Mouse (Mus musculus) activated CD4-positive, CD25-positive, alpha-beta regulatory T cell (primary cell): ENCODE measurements around the gene Vmn1r69. TPM values are rescaled to one million over a fixed set of nuclear protein-coding genes. Genes with fewer than 3 reads are reported as not detected.

Source experiments
- polyA plus RNA-seq, 2 experiments: library from polyadenylated mRNA; unstranded; fragments of 100-300 nt; shearing (Covaris generic); gene quantifications; one replicate each; pipeline ENCODE4 v1.2.1; 2017

Gene Vmn1r69
- not detected for polyA plus RNA-seq

GRCm38 (mm10) chr7:10613559-10613958 lies at the start of gene Vmn1r69:
Gene Vmn1r69 (minus strand): TSS chr7:10613659.

DNA sequence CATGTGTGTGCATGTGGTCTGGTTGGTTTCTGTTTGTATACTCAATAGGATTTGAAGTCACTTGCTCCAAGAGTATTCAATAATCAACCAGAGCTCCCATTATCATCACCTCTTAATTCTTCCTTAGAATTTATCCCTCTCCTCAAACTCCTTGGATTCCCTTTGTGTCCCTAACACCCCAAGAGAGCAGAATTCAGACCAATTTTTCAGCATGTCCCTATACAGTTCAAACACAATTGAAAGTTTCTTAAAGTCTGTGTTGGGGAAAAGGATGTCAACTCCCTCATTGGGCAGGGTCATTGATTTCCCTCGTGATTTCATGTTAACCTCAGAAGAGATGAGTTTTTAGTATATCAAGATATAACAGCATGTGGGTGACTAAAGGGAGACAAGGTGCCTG lies 17.8 kb upstream of the Vmn1r69 start, which contains the start of gene Vmn1r70:
Gene Vmn1r70 (plus strand): TSS at position 301 of the 400 bp plus-strand sequence.

GRCm38 (mm10) chr7:10558385-10558784 lies 55.1 kb downstream of the Vmn1r69 start, which contains the start of gene Vmn1r68:
Gene Vmn1r68 (minus strand): TSS chr7:10558485.

Other genes with a start within 250 kb of the Vmn1r69 start
- gene Vmn1r67, start 170.3 kb downstream of the Vmn1r69 start, polyA plus RNA-seq: under 1 TPM in 1 of 2 experiments, not detected in 1; 0.28 TPM
- gene Zik1, start 118.3 kb downstream of the Vmn1r69 start, polyA plus RNA-seq: 1 to 10 TPM; 1.4 to 1.9 TPM
- gene Vmn1r68, start 55.2 kb downstream of the Vmn1r69 start, polyA plus RNA-seq: under 1 TPM in 1 of 2 experiments, not detected in 1; 0.29 TPM
- gene Vmn1r70, start 17.9 kb upstream of the Vmn1r69 start, polyA plus RNA-seq: under 1 TPM in 1 of 2 experiments, not detected in 1; 0.28 TPM
- gene Nlrp4b, start 74.1 kb upstream of the Vmn1r69 start, polyA plus RNA-seq: under 1 TPM in 1 of 2 experiments, not detected in 1; 0.23 TPM
- gene Vmn1r71, start 140.7 kb upstream of the Vmn1r69 start, polyA plus RNA-seq: under 1 TPM in 1 of 2 experiments, not detected in 1; 0.27 TPM